Mouse (Mus musculus) liver, embryonic 13.5 days (tissue): ENCODE results near the gene Gng5. TPM values are rescaled to one million over a fixed set of nuclear protein-coding genes. Genes with fewer than 3 reads are reported as not detected.

Source experiments
- ATAC-seq: fragments of 200-750 bp; cut with Nextera tagmentation; 2 replicates; pipeline ENCODE4 v1.8.0; 2017; ENCODE audit warnings: low read depth, mild to moderate bottlenecking, moderate number of reproducible peaks, moderate library complexity
- DNase-seq: peaks from one replicate; pipeline ENCODE4 v3.0.0; 2022
- H3K27ac ChIP-seq: fragments of 300-500 bp; sonication (generic); 2 replicates; pipeline ENCODE4 v1.5.1; 2015; ENCODE audit warnings: moderate library complexity, mild to moderate bottlenecking, inconsistent platforms
- H3K27me3 ChIP-seq: fragments of 300-500 bp; sonication (generic); 2 replicates; pipeline ENCODE4 v1.6.1; 2015; ENCODE audit warnings: mild to moderate bottlenecking, inconsistent platforms
- H3K36me3 ChIP-seq: fragments of 300-500 bp; sonication (generic); 2 replicates; pipeline ENCODE4 v1.6.1; 2015; ENCODE audit warnings: mild to moderate bottlenecking, inconsistent platforms
- H3K4me1 ChIP-seq: fragments of 300-500 bp; sonication (generic); replicated peaks from 2 replicates; pipeline ENCODE4 v1.6.1; 2015; ENCODE audit warnings: inconsistent platforms
- H3K4me2 ChIP-seq: fragments of 300-500 bp; sonication (generic); 2 replicates; pipeline ENCODE4 v1.6.1; 2015; ENCODE audit warnings: inconsistent platforms, mild to moderate bottlenecking, moderate library complexity
- H3K4me3 ChIP-seq: fragments of 300-500 bp; sonication (generic); replicated peaks from 2 replicates; pipeline ENCODE4 v1.5.1; 2015; ENCODE audit warnings: mild to moderate bottlenecking, inconsistent platforms
- H3K9ac ChIP-seq: fragments of 300-500 bp; sonication (generic); 2 replicates; pipeline ENCODE4 v1.6.1; 2015; ENCODE audit warnings: mild to moderate bottlenecking, inconsistent platforms
- H3K9me3 ChIP-seq: fragments of 300-500 bp; sonication (generic); replicated peaks from 2 replicates; pipeline ENCODE4 v1.6.1; 2016; ENCODE audit warnings: inconsistent platforms
- WGBS: fragments of 180-500 bp; shearing (Covaris S2); methylation state at CpG from one replicate; pipeline ENCODE4 v1.1.7; 2015; ENCODE audit not compliant: insufficient replicate concordance; 5-methylcytosine and 5-hydroxymethylcytosine counted together
- polyA plus RNA-seq: library from polyadenylated mRNA; unstranded; fragments of >200 nt; fragmentation: Nextera tagmentation; extraction: Ambion mirVana; gene quantifications from 2 replicates; pipeline ENCODE4 v1.2.1, GENCODE M21; 2015

Gng5 gene
- 639 and 648 TPM in 2 replicates for polyA plus RNA-seq

DNA sequence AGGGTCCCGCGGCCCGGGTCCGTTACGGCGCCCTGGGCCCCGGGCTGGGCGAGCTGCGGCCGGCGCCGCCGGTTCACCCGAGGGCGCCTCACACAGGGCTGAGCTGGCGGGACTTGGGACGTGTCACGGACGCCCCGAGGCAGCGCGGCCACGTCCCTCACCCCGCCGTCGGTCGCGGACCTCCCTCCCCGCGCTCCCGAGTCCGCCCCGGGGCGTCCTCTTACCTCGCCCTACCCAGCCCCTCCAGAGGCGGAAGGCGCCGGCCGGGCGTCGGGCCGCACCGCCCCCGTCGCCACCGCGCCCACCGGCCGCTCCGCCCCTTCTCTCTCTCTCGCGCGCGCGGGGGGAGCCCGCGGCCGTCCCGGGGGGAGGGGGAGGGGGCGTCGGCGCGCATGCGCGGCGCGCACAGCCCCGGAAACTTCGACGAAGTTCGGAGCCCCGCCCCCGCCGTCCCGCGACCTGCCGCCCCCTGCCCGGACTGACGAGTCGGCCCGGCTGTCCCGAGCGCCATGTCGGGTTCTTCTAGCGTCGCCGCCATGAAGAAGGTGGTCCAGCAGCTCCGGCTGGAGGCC is at the start of gene Gng5, which contains the start of gene Spata1:
Gene Gng5 (plus strand): TSS at position 377 of the 572 bp plus-strand sequence.
Gene Spata1 (minus strand): TSS at position 323 of the 572 bp plus-strand sequence.
- peak within 1 kb of the TSS; percentile 89 for H3K4me3 ChIP-seq
- H3K9me3 ChIP-seq = no peaks in the 10 kb centered on the region
- DNase-seq (peak; percentile 83), ATAC-seq (peak; percentile 97)
- H3K9ac ChIP-seq = peak within 1 kb of the TSS; percentile 94
- peak within 1 kb of the TSS; percentile 95 for H3K27ac ChIP-seq
- H3K36me3 ChIP-seq = peaks cover 14% of the 10 kb centered on the region
- no peaks in the 10 kb centered on the region for H3K27me3 ChIP-seq
- under 1% methylated on average over 50 of the region's 88 CpGs for WGBS
- peak within 1 kb of the TSS; percentile 71 for H3K4me2 ChIP-seq
- H3K4me1 ChIP-seq = peaks cover 38% of the 10 kb centered on the region

GRCm38 (mm10) chr3:146450371-146450841 is 49.2 kb upstream of the Gng5 start:
- H3K9ac ChIP-seq = peak overlapping the region; percentile 81
- H3K27ac ChIP-seq = peak overlapping the region; percentile 78
- peaks cover 34% of the 10 kb centered on the region for H3K4me1 ChIP-seq
- no peaks in the 10 kb centered on the region for H3K27me3 ChIP-seq
- peaks cover 9% of the 10 kb centered on the region for H3K36me3 ChIP-seq
- ATAC-seq (peak; percentile 99), DNase-seq (peak; percentile 93)
- under 1% methylated on average over 29 of the region's 29 CpGs for WGBS
- H3K4me2 ChIP-seq = peak overlapping the region; percentile 90
- H3K9me3 ChIP-seq = 0 out of 2 replicates have a peak, but pooled peaks cover 5% of the 10 kb centered on the region
- peak overlapping the region; percentile 71 for H3K4me3 ChIP-seq

DNA sequence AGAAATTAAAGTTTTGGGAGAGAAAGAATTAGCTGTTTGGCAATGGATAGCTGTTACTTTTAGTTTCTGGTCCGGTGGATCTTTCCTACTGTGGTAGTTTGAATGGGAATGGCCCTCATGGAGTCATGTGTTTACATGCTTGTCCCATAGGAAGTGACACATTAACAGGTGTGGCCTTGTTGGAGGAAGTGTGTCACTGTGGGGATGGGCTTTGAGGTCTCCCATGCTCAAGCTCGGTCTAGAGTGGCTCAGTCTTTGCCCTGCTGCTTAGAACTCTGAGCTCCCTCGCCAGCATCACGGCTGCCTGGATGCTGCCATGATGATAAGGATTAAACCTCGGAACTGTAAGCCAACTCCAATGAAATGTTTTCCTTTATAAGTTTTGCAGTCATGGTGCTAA is 48.2 kb upstream of the Gng5 start:
- H3K27me3 ChIP-seq = no peaks in the 10 kb centered on the region
- peaks cover 34% of the 10 kb centered on the region for H3K4me1 ChIP-seq
- no peaks in the 10 kb centered on the region for H3K9me3 ChIP-seq
- DNase-seq (no peak), ATAC-seq (no peak)
- H3K36me3 ChIP-seq = no peaks in the 10 kb centered on the region
- no peak overlapping the region for H3K4me3 ChIP-seq
- peak overlapping the region; percentile 90 for H3K4me2 ChIP-seq
- WGBS = 80% methylated on average over 5 of the region's 5 CpGs
- H3K9ac ChIP-seq = no peak overlapping the region
- no peak overlapping the region for H3K27ac ChIP-seq

GRCm38 (mm10) chr3:146462939-146463338 is 36.7 kb upstream of the Gng5 start:
- peaks cover 4% of the 10 kb centered on the region; the same call in 1 of the 2 replicates for H3K36me3 ChIP-seq
- H3K9me3 ChIP-seq = no peaks in the 10 kb centered on the region
- H3K4me3 ChIP-seq = no peak overlapping the region
- WGBS = 55% methylated on average over 2 of the region's 2 CpGs
- no peak overlapping the region for H3K9ac ChIP-seq
- H3K27ac ChIP-seq = no peak overlapping the region
- no peak overlapping the region for H3K4me2 ChIP-seq
- H3K4me1 ChIP-seq = no peaks in the 10 kb centered on the region
- ATAC-seq (no peak), DNase-seq (no peak)
- H3K27me3 ChIP-seq = no peaks in the 10 kb centered on the region

GRCm38 (mm10) chr3:146469226-146469625 is 30.4 kb upstream of the Gng5 start:
- ATAC-seq = no peak

DNA sequence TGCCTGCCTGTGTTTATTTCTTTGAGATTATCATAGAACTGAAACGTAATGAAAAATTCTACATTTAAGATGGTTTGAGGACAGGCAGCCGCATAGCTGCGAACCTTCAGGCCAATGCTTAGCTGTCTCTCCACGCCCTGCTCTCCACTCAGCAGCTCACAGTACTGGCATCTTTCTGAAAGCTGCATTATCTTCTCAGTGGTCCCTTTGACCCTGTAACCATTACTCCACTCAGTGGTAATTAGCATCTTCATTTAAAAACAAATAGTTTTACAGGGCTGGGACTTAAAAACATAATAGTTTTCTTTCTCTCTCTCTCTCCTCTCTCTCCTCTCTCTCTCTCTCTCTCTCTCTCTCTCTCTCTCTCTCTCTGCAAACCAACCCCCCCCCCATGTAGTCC is 26.9 kb upstream of the Gng5 start:
- Histone ChIP-seq H3K4me1 (no peaks in the 10 kb centered on the region), H3K27ac (no peak overlapping the region), H3K27me3 (no peaks in the 10 kb centered on the region), H3K4me3 (no peak overlapping the region), H3K9me3 (no peaks in the 10 kb centered on the region), H3K4me2 (no peak overlapping the region), H3K9ac (no peak overlapping the region), H3K36me3 (no peaks in the 10 kb centered on the region)
- no peak for ATAC-seq
- DNase-seq = no peak
- 74% methylated on average over 4 of the region's 4 CpGs for WGBS

More at GRCm38 (mm10) chr3:146469226-146469625, 30.4 kb upstream of the Gng5 start:
- Histone ChIP-seq H3K27me3 (no peaks in the 10 kb centered on the region), H3K4me1 (no peaks in the 10 kb centered on the region), H3K36me3 (peaks cover 3% of the 10 kb centered on the region; the same call in 1 of the 2 replicates), H3K9ac (no peak overlapping the region), H3K27ac (no peak overlapping the region), H3K4me3 (no peak overlapping the region), H3K4me2 (no peak overlapping the region), H3K9me3 (no peaks in the 10 kb centered on the region)
- WGBS = 56% methylated on average over 2 of the region's 2 CpGs
- no peak for DNase-seq

DNA sequence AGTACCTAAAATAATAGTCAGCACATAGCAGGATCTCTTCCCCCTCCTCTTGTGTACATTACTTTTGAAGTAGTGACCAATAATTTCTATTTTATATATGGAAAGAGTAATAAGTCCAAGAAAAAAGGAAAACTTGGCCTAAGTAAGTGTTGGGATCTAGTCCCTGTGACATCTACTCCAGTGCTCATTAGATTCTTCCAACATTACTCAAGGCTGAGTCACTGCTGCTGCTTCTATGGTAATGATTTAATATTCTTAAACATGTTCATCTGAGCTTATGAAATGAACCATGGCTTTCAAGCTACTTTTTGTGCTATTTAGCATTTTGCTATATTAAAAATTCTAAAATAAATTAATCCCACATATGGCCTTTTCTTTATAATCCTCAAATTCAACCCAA is 25.9 kb upstream of the Gng5 start:
- Histone ChIP-seq H3K27ac (no peak overlapping the region), H3K4me3 (no peak overlapping the region), H3K9ac (no peak overlapping the region), H3K36me3 (no peaks in the 10 kb centered on the region), H3K4me1 (no peaks in the 10 kb centered on the region), H3K4me2 (no peak overlapping the region), H3K9me3 (no peaks in the 10 kb centered on the region), H3K27me3 (no peaks in the 10 kb centered on the region)
- ATAC-seq (no peak), DNase-seq (no peak)

DNA sequence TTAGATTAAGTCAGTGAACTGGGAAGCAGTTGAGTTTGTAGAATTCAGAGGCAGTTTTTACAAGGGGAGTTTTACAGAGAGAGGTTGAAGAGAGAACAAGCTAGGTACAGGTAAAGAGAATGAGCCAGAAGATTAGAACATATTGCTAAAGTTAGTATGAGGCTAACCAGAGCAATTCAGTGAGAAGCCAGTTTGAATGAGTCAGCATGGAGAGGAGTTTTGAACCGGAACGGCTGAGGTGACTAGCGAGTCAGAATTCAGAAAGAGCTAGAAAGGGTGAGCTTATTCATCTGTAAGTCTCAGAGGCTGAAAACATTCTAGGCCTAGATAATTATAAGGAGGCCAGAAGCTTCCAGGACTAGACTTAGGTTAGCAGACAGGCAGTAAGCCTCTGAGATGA is 25.2 kb upstream of the Gng5 start:
- Histone ChIP-seq H3K4me2 (no peak overlapping the region), H3K27me3 (no peaks in the 10 kb centered on the region), H3K9me3 (no peaks in the 10 kb centered on the region), H3K4me1 (no peaks in the 10 kb centered on the region), H3K4me3 (no peak overlapping the region), H3K9ac (no peak overlapping the region), H3K36me3 (no peaks in the 10 kb centered on the region), H3K27ac (no peak overlapping the region)
- no peak for DNase-seq
- 88% methylated on average over 3 of the region's 3 CpGs for WGBS
- ATAC-seq = no peak

- ATAC-seq = no peak
Observed at GRCm38 (mm10) chr3:146482044-146482443, 17.6 kb upstream of the Gng5 start.

GRCm38 (mm10) chr3:146486464-146486863 is 13.1 kb upstream of the Gng5 start:
- H3K27me3 ChIP-seq = no peaks in the 10 kb centered on the region
- H3K4me3 ChIP-seq = no peak overlapping the region
- DNase-seq (no peak), ATAC-seq (no peak)
- H3K36me3 ChIP-seq = no peaks in the 10 kb centered on the region
- H3K9ac ChIP-seq = no peak overlapping the region
- WGBS = 77% methylated on average over 4 of the region's 4 CpGs
- no peaks in the 10 kb centered on the region for H3K9me3 ChIP-seq
- H3K4me2 ChIP-seq = no peak overlapping the region
- no peak overlapping the region for H3K27ac ChIP-seq
- no peaks in the 10 kb centered on the region for H3K4me1 ChIP-seq

More at GRCm38 (mm10) chr3:146482044-146482443, 17.6 kb upstream of the Gng5 start:
- Histone ChIP-seq H3K9ac (no peak overlapping the region), H3K27ac (no peak overlapping the region), H3K27me3 (no peaks in the 10 kb centered on the region), H3K4me3 (no peak overlapping the region), H3K36me3 (no peaks in the 10 kb centered on the region), H3K4me1 (no peaks in the 10 kb centered on the region), H3K9me3 (no peaks in the 10 kb centered on the region), H3K4me2 (no peak overlapping the region)
- no peak for DNase-seq
- 50% methylated on average over 2 of the region's 2 CpGs for WGBS

- Histone ChIP-seq H3K4me3 (no peak overlapping the region), H3K4me1 (peaks cover 4% of the 10 kb centered on the region), H3K4me2 (no peak overlapping the region), H3K36me3 (no peaks in the 10 kb centered on the region), H3K27ac (no peak overlapping the region), H3K9me3 (no peaks in the 10 kb centered on the region), H3K27me3 (no peaks in the 10 kb centered on the region), H3K9ac (no peak overlapping the region)
- DNase-seq (no peak), ATAC-seq (no peak)
- WGBS = 81% methylated on average over 8 of the region's 8 CpGs
Observed at GRCm38 (mm10) chr3:146494941-146495340, 4.7 kb upstream of the Gng5 start.

DNA sequence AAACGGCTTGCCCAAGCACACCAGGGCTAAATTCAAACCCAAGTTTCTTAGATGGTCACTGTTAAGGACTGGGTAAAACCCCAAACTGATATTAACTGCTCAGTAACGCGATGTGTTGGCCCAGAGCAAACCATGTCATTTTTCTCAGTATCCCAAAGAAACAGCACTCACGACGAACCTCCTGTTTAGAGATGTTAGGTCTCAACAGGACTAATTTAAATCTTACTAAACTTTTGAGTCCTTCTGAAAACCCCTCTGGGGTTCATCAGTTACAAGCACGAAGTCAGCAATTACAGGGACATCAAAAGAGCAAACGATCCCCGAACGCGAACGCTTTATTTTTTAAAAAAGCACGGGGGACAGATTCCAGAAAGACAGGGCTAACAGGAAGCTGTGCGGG is 618 bp upstream of the Gng5 start:
- H3K27ac ChIP-seq = peak overlapping the region; percentile 95
- 2% methylated on average over 13 of the region's 13 CpGs for WGBS
- ATAC-seq = no peak

More for the DNA sequence above, 618 bp upstream of the Gng5 start:
- Histone ChIP-seq H3K4me1 (peaks cover 36% of the 10 kb centered on the region), H3K9me3 (no peaks in the 10 kb centered on the region), H3K4me3 (peak overlapping the region; percentile 89), H3K9ac (peak overlapping the region; percentile 94), H3K4me2 (peak overlapping the region; percentile 71), H3K27me3 (no peaks in the 10 kb centered on the region), H3K36me3 (peaks cover 11% of the 10 kb centered on the region)
- no peak for DNase-seq
